Mouse (Mus musculus) liver, postnatal 0 days (tissue): Measurements from ENCODE around the gene Sema7a. TPM values are rescaled to one million over a fixed set of nuclear protein-coding genes. Genes with fewer than 3 reads are reported as not detected.

Source experiments
- ATAC-seq: fragments of 200-750 bp; cut with Nextera tagmentation; 2 replicates; pipeline ENCODE4 v1.8.0; 2017; ENCODE audit warnings: mild to moderate bottlenecking, moderate library complexity
- DNase-seq: peaks from one replicate; pipeline ENCODE4 v3.0.0-alpha.2; 2016
- H3K27ac ChIP-seq: fragments of 300-500 bp; sonication (generic); 2 replicates; pipeline ENCODE4 v1.5.1; 2014; ENCODE audit warnings: antibody characterized with exemption, moderate library complexity, mild to moderate bottlenecking, low read depth
- H3K27me3 ChIP-seq: fragments of 300-500 bp; sonication (generic); 2 replicates; pipeline ENCODE4 v1.6.1; 2014; ENCODE audit warnings: low read length, control low read depth, mixed read lengths; ENCODE audit not compliant: insufficient read depth
- H3K36me3 ChIP-seq: fragments of 300-500 bp; sonication (generic); replicated peaks from 2 replicates; pipeline ENCODE4 v1.6.1; 2014; ENCODE audit warnings: mild to moderate bottlenecking, control low read depth, low read length, moderate library complexity, mixed read lengths; ENCODE audit not compliant: insufficient read depth
- H3K4me1 ChIP-seq: fragments of 300-500 bp; sonication (generic); 2 replicates; pipeline ENCODE4 v1.6.1; 2014; ENCODE audit warnings: antibody characterized with exemption, mild to moderate bottlenecking, control low read depth; ENCODE audit not compliant: insufficient read depth
- H3K4me2 ChIP-seq: fragments of 300-500 bp; sonication (generic); 2 replicates; pipeline ENCODE4 v1.6.1; 2014; ENCODE audit warnings: low read depth, mild to moderate bottlenecking, low read length, moderate library complexity, mixed read lengths
- H3K4me3 ChIP-seq: fragments of 300-500 bp; sonication (generic); 2 replicates; pipeline ENCODE4 v1.5.1; 2014; ENCODE audit warnings: low read depth, low read length
- H3K9ac ChIP-seq: fragments of 300-500 bp; sonication (generic); replicated peaks from 2 replicates; pipeline ENCODE4 v1.6.1; 2014; ENCODE audit warnings: mild to moderate bottlenecking, moderate library complexity
- H3K9me3 ChIP-seq: fragments of 300-500 bp; sonication (generic); 2 replicates; pipeline ENCODE4 v1.6.1; 2016; ENCODE audit warnings: mild to moderate bottlenecking, control low read depth, low read length, mixed read lengths
- CTCF ChIP-seq: sonication (generic); IDR thresholded peaks from 2 replicates; pipeline ENCODE4 v1.5.1; 2016; ENCODE audit warnings: antibody characterized with exemption, low read depth
- EP300 ChIP-seq: IDR thresholded peaks from 2 replicates; pipeline ENCODE4 v1.6.1; 2016; ENCODE audit warnings: antibody characterized with exemption, low read depth, mild to moderate bottlenecking
- WGBS: fragments of 180-500 bp; shearing (Covaris S2); extraction: QIAGEN DNeasy Blood & Tissue Kit; methylation state at CpG from one replicate; pipeline ENCODE4 v1.1.7; 2014; ENCODE audit not compliant: insufficient replicate concordance; 5-methylcytosine and 5-hydroxymethylcytosine counted together
- polyA plus RNA-seq: library from polyadenylated mRNA; unstranded; fragments of >200 nt; fragmentation: Nextera tagmentation; extraction: Ambion mirVana; gene quantifications from 2 replicates; pipeline ENCODE4 v1.2.1, GENCODE M21; 2015

Sema7a gene
- polyA plus RNA-seq, 1 experiment from 2014 or later: not detected

DNA sequence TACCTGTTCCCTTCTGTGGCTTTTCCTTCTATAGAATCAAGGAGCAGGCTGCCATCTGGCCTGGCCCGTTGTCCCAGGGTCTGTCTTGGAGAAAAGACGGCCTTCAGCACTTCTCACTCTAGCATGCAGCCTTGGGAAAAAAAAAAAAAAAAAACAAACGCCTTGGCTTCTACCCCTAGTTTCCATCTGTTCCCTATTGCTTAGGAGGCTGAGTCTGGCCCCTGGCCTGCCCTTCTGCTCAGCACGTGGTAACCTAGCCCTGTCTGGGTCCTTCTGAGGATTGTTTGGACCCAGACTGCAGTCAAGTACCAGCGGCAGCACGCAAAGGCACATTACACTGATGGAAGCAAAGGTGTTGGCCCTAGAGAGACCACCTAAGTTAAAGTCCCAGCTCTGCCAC is 2.3 kb upstream of the Sema7a start:
- DNase-seq: no peak
- Histone ChIP-seq H3K27me3 (peaks cover 52% of the 10 kb centered on the region), H3K9me3 (no peaks in the 10 kb centered on the region), H3K4me2 (no peak overlapping the region), H3K4me3 (no peak overlapping the region), H3K27ac (no peak overlapping the region), H3K4me1 (peaks cover 7% of the 10 kb centered on the region), H3K36me3 (no peaks in the 10 kb centered on the region), H3K9ac (no peak overlapping the region)
- 71% methylated on average over 6 of the region's 6 CpGs for WGBS
- ATAC-seq: no peak
- TF ChIP-seq CTCF: no peak
- TF ChIP-seq EP300: no peak

DNA sequence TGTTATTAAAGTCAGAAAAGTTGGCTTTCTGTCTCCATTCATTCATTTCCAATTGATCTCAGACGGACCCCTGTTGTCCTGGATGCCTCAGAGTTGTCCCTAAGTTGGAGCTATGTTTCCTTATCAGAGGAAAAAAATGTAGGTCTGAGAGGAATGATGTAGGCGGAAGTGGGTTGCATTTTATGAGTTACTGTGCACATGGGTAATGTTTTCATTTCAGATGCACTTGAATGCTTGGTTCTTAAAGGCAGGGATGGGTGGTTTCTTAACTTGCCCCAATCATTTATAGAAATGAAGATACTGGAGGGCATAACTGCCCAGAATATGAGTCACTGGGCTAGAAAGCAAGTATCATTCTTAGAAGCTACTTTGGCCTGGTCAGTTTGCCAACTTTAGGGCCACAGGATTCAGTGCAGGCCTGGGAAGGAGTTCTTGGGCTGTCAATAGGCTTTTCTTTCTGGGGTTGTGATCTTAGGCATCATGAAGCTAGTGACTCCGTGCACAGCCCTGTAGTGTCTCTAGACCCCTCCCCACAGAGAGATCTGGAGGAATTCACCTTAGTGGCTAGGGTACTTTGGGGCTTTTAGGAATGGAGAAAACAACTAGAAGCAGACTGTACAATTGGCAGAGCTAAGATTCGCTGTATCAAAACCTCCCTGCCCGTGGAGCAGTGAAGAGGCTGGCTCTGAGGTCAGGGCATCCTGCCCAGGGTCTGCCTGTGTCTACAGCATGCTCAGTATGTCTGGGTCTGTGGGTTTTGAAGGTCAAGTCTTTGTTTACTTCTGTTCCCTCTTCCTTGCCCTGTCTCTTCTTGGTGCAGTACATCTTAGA is 1.5 kb upstream of the Sema7a start:
- Histone ChIP-seq H3K9ac (no peak overlapping the region), H3K4me2 (no peak overlapping the region), H3K4me1 (peaks cover 7% of the 10 kb centered on the region), H3K9me3 (no peaks in the 10 kb centered on the region), H3K27ac (no peak overlapping the region), H3K36me3 (no peaks in the 10 kb centered on the region), H3K27me3 (peaks cover 59% of the 10 kb centered on the region), H3K4me3 (no peak overlapping the region)
- ATAC-seq (no peak), DNase-seq (no peak)
- 67% methylated on average over 5 of the region's 5 CpGs for WGBS
- no peak for TF ChIP-seq EP300
- TF ChIP-seq CTCF: no peak

DNA sequence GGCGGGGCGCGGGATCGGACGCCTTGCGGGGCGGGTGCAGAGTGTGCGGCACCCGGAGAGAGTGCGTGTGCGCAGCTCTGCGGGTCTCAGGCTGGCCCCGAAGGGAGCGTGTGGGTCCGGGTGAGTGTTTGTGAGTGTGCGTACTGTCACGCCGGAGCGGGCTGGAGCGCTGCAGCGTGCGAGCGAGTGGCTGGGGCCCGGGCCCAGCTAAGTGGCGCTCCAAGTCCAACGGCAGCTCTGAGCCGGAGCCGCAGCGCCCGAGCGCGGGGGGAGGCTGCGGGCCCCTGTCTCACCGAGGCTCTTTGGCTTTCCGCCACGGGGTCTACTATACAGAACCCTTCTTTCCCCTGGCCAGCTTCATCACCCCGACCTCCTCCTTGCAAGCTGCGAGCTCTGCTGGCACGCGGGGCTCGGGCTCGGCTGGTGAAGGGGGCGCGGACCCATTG is 460 bp downstream of the Sema7a start:
- H3K4me3 ChIP-seq: peak overlapping the region; percentile 64
- TF ChIP-seq CTCF: no peak
- TF ChIP-seq EP300: no peak
- no peaks in the 10 kb centered on the region for H3K36me3 ChIP-seq
- H3K4me2 ChIP-seq: peak overlapping the region; percentile 98
- peaks cover 7% of the 10 kb centered on the region for H3K4me1 ChIP-seq
- ATAC-seq (peak; percentile 45; the same call in 1 of the 2 replicates), DNase-seq (no peak)
- peak overlapping the region; percentile 53 for H3K9ac ChIP-seq
- no peaks in the 10 kb centered on the region for H3K9me3 ChIP-seq
- H3K27ac ChIP-seq: no peak overlapping the region
- H3K27me3 ChIP-seq: peaks cover 68% of the 10 kb centered on the region
- 3% methylated on average over 35 of the region's 44 CpGs for WGBS

DNA sequence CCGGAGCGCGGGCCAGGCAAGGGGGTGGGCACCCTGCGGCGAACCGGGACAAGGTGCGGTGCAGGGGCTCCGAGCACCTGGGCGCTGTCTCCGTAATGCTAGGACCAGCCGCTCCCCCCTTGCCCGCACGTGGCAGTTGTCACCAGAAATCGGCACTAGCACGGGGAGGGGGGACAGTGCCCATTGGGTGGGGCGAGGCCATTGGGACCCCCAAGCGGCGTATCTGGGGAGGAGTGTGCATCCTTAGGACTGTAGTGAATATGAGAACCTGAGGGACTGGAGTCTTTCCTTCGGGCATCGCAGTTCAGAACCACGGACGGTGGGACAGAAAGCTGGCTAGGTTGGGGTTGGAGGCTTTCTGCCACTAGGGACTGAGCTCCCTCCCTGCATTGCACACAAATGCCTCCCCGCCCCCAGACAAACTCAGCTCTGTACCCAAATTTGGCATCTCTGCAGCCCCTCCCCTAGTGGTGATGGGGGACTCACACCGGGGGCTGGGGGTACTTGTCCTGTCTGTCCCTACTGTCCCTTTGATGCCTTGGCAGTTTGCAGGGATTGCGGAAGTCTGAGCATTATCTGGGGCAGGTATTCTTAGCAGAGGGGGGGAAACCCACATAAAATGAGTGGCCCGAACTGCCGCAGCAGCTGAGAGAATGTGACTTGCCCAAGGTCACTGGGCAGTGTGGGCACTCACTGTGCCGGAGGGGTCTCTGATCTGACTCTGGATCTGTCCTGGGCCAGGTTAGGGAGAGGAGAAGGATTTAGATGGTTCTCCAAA is 1.1 kb downstream of the Sema7a start:
- Histone ChIP-seq H3K4me2 (peak overlapping the region; percentile 98), H3K27ac (no peak overlapping the region), H3K4me3 (peak overlapping the region; percentile 64), H3K36me3 (no peaks in the 10 kb centered on the region), H3K9ac (no peak overlapping the region; the same call in 1 of the 2 replicates), H3K27me3 (peaks cover 73% of the 10 kb centered on the region), H3K4me1 (peaks cover 7% of the 10 kb centered on the region), H3K9me3 (no peaks in the 10 kb centered on the region)
- DNase-seq (no peak), ATAC-seq (no peak)
- WGBS: 7% methylated on average over 27 of the region's 28 CpGs
- TF ChIP-seq CTCF: no peak
- TF ChIP-seq EP300: no peak

DNA sequence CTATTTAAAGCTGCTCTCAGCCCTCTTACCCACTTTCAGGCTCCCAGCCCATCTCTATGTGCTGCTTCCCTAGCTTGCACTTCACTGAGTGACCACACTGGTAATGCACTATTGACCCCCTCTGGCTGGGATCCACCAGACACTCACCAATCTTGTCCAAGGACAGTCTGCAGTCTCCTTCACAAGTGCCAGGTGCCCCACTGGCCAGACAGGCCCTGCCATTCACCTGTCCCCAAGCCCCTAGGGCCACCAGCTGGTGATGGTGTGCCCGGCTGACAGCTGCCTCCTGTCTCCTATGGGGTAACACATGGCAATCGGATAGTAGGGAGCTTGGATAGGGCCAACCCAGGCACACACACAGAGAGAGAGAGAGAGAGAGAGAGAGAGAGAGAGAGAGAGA is 2.1 kb downstream of the Sema7a start:
- no peak for TF ChIP-seq EP300
- no peak for TF ChIP-seq CTCF
- DNase-seq (no peak), ATAC-seq (no peak)
- Histone ChIP-seq H3K36me3 (no peaks in the 10 kb centered on the region), H3K9me3 (no peaks in the 10 kb centered on the region), H3K4me3 (no peak overlapping the region), H3K9ac (no peak overlapping the region), H3K27ac (no peak overlapping the region), H3K27me3 (peaks cover 73% of the 10 kb centered on the region), H3K4me2 (no peak overlapping the region), H3K4me1 (peaks cover 7% of the 10 kb centered on the region)
- WGBS: 71% methylated on average over 2 of the region's 2 CpGs

DNA sequence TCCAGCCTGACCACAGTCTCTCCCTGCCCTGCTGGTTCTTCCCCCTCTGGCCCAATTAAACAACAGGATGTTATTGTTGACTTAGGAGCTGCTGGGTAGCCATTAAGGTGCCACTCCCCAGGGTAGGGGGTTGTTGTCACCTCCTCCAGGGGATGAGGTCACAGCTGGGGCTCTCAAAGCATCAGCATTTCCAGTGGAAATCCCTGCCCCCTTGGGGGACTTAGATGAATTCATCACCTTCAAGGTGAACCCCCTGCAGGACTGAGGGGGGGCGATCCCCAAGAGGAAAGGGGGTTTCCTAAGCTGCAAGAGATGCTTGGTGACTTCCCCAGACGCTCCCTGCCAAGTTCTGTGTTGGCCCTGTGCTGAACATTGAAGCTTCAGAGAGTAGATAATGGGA is 3.2 kb downstream of the Sema7a start:
- 21% methylated on average over 2 of the region's 2 CpGs for WGBS
- Histone ChIP-seq H3K27me3 (peaks cover 70% of the 10 kb centered on the region), H3K4me3 (no peak overlapping the region), H3K4me2 (no peak overlapping the region), H3K36me3 (no peaks in the 10 kb centered on the region), H3K9ac (no peak overlapping the region), H3K9me3 (no peaks in the 10 kb centered on the region), H3K4me1 (peaks cover 7% of the 10 kb centered on the region), H3K27ac (no peak overlapping the region)
- ATAC-seq (no peak), DNase-seq (no peak)
- TF ChIP-seq CTCF (no peak), EP300 (no peak)
